Mouse (Mus musculus): ENCODE measurements around the gene Gpr141.

Gene Gpr141

GRCm38 (mm10) chr13:19824071-19824470 lies at the start of gene Gpr141:
TSS of gene Gpr141 (minus strand) at chr13:19824257.
- DNase-seq (ENCODE audit: low spot score in 2 of 2) = no peak

GRCm38 (mm10) chr13:19864241-19864640 lies 40.2 kb upstream of the Gpr141 start:
- DNase-seq (ENCODE audit: low spot score in 2 of 2) = no peak

GRCm38 (mm10) chr13:19854629-19855333 lies 30.7 kb upstream of the Gpr141 start:
- DNase-seq (ENCODE audit: low spot score in 2 of 2) = no peak

- DNase-seq (ENCODE audit: low spot score in 2 of 2) = no peak
Measured at GRCm38 (mm10) chr13:19854049-19854448, 30.0 kb upstream of the Gpr141 start.

- DNase-seq (ENCODE audit: low spot score in 2 of 2) = no peak
Measured at GRCm38 (mm10) chr13:19843448-19843847, 19.4 kb upstream of the Gpr141 start.

GRCm38 (mm10) chr13:19842707-19843106 lies 18.6 kb upstream of the Gpr141 start:
- DNase-seq (ENCODE audit: low spot score in 2 of 2) = peak in 1 of 2 experiments; percentile 4

- DNase-seq (ENCODE audit: low spot score in 2 of 2) = no peak
Measured at GRCm38 (mm10) chr13:19841615-19842014, 17.6 kb upstream of the Gpr141 start.

GRCm38 (mm10) chr13:19840206-19840605 lies 16.1 kb upstream of the Gpr141 start:
- no peak for DNase-seq (ENCODE audit: low spot score in 2 of 2)

- no peak for DNase-seq (ENCODE audit: low spot score in 2 of 2)
Measured at GRCm38 (mm10) chr13:19830560-19830959, 6.5 kb upstream of the Gpr141 start.

GRCm38 (mm10) chr13:19828095-19828494 lies 4.0 kb upstream of the Gpr141 start:
- DNase-seq (ENCODE audit: low spot score in 2 of 2) = peak; percentile 50 to 58

GRCm38 (mm10) chr13:19821639-19822038 lies 2.4 kb downstream of the Gpr141 start:
- no peak for DNase-seq (ENCODE audit: low spot score in 2 of 2)

- DNase-seq (ENCODE audit: low spot score in 2 of 2) = no peak
Measured at GRCm38 (mm10) chr13:19819926-19820325, 4.1 kb downstream of the Gpr141 start.

GRCm38 (mm10) chr13:19819243-19819642 lies 4.8 kb downstream of the Gpr141 start:
- DNase-seq (ENCODE audit: low spot score in 2 of 2) = no peak

GRCm38 (mm10) chr13:19794942-19795341 lies 29.1 kb downstream of the Gpr141 start:
- no peak for DNase-seq (ENCODE audit: low spot score in 2 of 2)

- peak; percentile 54 to 66 for DNase-seq (ENCODE audit: low spot score in 2 of 2)
Measured at GRCm38 (mm10) chr13:19794486-19794885, 29.6 kb downstream of the Gpr141 start.

- no peak for DNase-seq (ENCODE audit: low spot score in 2 of 2)
Measured at GRCm38 (mm10) chr13:19793761-19794160, 30.3 kb downstream of the Gpr141 start.

GRCm38 (mm10) chr13:19787946-19788345 lies 36.1 kb downstream of the Gpr141 start:
- peak; percentile 32 to 35 for DNase-seq (ENCODE audit: low spot score in 2 of 2)

GRCm38 (mm10) chr13:19770163-19770562 lies 53.9 kb downstream of the Gpr141 start:
- no peak for DNase-seq (ENCODE audit: low spot score in 2 of 2)

GRCm38 (mm10) chr13:19767202-19767601 lies 56.9 kb downstream of the Gpr141 start:
- peak in 1 of 2 experiments; percentile 16 for DNase-seq (ENCODE audit: low spot score in 2 of 2)

GRCm38 (mm10) chr13:19764276-19764675 lies 59.8 kb downstream of the Gpr141 start:
- DNase-seq (ENCODE audit: low spot score in 2 of 2) = no peak

GRCm38 (mm10) chr13:19763211-19763610 lies 60.8 kb downstream of the Gpr141 start:
- no peak for DNase-seq (ENCODE audit: low spot score in 2 of 2)

GRCm38 (mm10) chr13:19745741-19746140 lies 78.3 kb downstream of the Gpr141 start:
- DNase-seq (ENCODE audit: low spot score in 2 of 2) = no peak

GRCm38 (mm10) chr13:19744536-19744935 lies 79.5 kb downstream of the Gpr141 start:
- DNase-seq (ENCODE audit: low spot score in 2 of 2) = no peak

GRCm38 (mm10) chr13:19734597-19734996 lies 89.5 kb downstream of the Gpr141 start:
- DNase-seq (ENCODE audit: low spot score in 2 of 2) = no peak
